Mouse (Mus musculus): ENCODE data around the gene Mlf2.
A peak's percentile ranks its signal among the peaks of the same experiment; 100 is the strongest.

Mlf2 gene

DNA sequence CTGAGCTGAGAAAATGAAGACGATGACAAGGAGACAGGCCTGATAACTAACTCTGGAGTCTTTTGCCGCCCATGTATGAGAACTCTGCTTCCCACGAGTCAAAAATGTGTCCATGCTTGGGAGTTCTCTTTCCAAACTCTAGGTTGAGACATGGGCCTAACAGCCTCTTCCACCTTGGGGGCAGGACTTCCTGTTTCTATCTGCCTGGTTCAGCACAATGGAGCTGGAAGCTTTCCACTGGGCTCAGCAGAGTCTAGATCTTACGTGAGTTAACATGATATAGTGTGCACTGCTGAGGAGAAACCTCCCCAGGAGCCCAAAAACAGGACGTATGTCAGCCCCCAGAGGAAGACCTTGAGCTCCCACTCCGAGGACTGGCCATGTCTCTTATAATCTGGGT, 18.0 kb upstream of the Mlf2 start:
- no peak for DNase-seq (ENCODE audit: low spot score)

DNA sequence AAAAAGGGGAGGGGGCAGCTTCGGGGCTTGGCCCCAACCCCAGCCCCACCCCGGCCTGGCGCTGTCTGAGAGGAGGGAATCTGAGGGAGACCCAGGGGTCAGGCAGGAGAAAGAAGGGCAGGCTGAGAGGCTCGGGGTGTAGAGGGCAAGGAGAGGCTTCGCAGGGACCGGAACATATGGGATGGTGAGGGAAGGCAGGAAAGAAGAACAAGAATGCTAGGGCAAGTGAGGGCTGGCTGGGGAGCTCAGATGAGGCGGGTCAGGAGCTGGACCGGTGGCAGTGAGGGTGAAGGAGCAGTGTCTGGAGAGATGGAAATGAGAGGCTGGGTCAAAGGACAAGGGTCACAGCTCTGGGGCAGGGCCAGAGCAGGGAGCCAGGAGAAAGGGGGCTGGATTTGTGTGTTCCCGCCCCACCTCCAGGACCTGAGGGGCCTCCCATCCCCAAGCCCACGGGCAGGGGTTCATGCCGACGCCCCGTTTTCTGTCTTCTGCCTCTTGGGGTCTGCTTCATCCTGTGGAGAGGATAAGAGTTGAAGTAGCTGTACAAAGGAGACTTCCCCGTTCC, 17.4 kb upstream of the Mlf2 start:
- DNase-seq (ENCODE audit: low spot score) = no peak

DNA sequence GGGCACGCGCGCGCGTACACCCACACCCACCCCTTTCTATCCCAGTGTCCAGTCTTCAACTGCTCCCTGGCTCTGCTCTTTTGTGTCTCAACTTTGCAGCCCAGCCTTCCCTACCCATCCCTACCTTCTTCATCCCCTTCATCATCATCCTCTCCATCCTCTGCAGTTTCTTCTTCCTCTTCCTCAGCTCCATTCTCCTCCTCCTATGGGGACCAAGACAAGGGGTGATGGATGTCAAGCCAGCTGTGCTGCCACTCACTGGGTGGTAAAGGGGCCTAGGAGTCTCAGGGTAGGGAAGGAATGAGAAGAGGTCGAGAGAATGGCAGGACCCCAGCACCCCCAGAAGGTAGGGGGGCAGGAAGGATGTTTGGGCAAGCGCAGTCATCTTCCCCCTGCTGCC, 16.7 kb upstream of the Mlf2 start:
- DNase-seq (ENCODE audit: low spot score) = no peak

DNA sequence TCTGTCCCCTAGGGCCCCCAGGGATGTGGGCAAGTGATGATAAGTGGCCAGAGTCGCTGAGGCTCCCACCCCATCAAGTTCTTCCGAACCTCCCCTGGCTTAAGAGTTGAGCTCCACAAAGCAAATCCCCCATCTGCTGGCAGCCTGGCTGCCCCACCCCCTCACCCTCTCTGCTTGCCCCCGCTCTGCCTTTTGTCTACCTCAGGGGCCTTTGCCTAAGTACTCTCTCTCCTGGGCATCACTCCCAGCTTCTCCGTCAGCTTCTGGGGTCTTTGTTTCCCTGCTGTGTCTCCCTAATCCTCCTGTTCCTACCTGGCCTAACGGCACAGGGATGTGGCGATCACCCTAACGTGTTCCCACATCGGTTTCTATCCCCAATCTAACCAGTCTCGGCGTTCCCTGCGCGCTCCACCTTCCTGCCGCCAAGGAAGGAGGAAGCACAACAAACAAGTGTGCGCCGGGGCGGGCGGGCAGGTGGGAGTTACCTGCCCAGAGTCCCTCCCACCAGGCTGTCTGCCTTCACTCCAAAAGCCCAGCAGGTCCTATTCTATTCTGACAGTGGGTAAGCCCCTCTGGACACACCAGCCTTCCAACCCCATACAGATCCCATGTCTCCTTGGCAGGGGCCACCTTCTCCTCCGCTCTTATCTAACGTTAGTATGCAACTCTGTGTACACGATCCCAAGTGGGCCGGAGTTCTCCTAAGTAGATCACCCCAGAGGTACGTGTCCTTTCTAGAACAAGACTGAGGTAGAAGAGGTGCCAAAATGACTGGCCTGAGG, 15.8 kb upstream of the Mlf2 start:
- DNase-seq (ENCODE audit: low spot score) = peak; percentile 43

DNA sequence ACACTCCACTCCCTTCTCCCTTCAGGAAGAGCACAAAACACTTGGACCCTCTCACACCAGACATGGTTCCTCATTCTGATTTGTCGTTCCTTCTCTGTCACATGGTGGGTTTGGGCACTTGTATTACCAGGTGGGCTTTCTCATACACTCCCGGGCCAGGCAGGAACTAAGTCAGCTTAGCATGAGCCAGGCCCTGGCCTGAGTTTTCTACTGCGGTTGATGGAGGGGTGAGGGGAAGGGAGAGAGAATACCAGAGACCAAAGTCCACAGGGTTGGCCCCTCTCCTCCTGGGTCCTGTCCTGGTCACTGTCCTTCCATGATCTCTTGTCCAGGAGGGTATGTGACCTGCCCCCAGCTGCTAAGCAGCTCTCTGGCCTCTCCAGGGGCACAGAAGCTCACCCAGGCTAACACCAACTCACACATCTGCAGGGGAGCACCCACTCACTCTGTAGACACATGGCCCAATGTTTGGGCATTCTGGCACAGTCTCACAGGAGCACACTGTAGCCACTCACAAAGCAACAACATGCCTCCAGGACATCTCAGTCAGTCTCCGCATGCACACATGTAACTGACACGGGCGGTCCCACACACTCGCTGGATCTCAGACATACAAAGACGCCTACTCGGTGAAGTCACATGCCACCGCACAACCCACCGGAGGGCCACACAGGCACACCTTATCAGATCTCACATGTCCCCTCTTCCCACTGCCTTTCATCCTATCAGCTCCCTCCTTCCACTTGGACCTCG, 15.1 kb upstream of the Mlf2 start:
- DNase-seq (ENCODE audit: low spot score) = peak; percentile 41

DNA sequence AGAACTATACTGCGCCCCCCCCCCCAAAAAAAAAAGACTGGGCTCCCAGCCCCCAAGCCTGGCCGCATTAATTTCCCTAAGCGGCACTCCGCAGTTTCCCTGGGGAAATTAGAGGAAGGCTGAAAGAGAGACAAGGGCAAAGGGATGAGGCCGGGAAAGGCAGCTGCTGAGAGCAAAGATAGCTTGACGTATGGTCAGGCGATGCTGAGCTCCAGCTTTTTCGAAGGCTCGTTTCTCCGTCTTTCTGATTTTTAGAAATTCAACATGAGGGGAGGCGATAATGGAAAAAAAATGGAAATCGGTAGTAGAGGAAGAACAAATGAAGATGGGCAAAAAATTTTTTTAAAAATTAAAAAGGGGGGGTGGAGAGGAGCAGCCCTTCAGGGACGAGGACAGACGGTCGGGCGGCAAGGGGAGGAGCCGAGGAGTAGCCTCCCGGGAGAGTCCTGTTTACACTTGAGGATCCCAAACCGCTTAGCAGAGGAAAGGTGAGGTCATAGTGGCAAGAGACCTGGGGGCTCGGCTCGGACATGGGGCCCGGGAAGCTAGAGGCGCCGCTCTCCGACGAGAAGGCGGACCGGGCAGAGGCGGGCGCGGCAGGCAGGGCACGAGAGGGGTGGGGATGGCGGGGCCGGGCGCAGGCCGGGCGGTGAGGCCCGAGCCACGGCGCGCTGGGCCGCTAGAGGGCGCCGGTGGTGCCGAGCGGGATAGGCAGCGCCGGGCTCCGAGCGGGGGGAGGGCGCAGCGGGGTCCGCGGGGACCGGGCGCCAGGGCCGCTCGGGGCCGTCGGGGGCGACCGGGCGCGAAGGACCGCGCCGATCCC, 14.3 kb upstream of the Mlf2 start:
- peak; percentile 85 for DNase-seq (ENCODE audit: low spot score)

DNA sequence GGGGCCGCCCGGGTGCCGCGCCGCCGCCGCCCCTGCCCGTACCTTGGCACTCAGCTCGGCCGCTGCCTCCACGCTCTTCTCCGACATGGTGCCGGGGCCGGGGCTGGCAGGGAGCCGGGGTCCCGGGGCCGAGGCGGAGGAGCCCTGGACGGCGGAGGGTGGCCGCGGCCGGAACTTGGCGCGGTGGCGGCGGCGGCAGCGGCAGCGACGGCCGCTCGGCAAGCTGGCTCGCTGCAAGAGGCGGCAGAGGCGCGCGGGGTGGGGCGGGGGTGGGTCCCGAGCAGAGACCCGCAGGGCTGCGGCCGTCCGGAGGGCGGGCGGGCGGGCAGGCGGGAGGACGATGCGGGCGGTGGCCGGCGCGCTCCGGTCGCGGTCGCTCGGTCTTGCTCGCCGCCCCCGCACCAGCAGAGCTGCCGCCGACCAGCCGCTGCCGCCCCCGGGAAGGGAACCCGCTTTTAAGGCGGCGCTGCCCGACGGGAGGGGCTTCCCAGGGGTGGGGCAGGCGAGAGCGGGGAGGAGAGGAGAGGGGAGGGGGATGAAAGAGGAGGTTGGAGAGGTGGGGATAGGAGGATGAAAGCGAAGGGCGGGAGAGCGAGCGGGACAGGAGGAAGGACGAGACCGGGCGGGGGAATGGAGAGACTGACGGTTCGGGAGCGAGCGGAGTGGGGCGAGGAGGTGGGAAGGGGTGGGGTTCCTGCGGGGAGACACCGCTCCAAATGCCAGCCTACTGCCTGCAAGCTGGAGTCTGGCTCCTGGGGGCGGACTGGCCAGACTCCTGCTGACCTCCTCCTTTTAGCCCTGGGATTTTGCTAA, 13.5 kb upstream of the Mlf2 start:
- peak; percentile 95 for DNase-seq (ENCODE audit: low spot score)

DNA sequence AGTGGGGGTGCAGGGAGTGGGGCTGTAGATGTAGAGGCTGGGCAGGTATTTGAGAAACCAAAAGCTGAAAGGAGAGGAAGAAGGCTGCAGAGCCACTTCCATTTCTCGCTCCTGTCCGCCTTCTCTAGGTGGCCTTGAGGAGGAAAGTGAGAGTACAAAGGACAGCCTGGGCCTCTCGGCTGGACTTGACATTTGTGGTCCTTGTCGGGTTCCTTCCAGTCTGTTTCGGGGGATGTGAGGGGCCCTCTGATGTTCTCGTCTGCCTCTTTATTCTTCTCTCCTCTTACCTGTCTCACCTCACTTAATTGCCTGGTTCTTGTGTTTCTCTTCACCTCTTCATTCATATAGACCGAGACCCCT, 12.9 kb upstream of the Mlf2 start:
- no peak for DNase-seq (ENCODE audit: low spot score)

DNA sequence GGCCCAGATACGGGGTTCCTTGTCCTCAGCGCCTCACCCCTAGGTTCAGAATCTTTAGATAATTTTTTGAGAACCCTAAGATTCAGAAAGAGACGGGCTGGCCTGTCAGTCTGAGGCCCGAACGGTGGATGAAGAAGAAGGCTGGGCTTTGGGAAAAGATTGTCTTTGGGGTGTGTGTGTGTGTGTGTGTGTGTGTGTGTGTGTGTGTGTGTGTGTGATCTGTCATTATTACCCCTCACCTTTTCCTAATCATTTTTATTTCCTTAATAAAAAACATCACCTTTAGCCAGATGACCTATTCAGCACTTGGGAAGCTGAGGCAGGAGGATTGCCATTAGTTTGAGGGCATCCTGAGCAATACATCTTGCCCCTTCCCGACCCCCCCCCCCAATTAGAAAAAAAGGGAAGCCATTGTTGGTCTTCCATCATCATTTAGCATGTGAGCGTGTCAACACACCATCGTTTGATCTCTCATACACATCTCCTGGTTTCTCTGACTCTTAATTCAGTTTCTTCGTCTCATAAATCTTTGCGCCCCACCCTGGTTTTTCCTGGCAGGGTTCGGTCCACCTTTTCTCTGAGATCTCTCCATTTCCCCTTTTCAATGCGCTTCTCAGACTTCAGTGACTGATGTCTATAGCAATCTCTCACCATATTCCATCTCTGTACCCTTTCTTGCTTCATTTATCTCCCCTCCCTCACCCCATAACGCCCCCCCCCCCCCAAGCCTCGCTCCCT, 12.1 kb upstream of the Mlf2 start:
- peak; percentile 45 for DNase-seq (ENCODE audit: low spot score)

DNA sequence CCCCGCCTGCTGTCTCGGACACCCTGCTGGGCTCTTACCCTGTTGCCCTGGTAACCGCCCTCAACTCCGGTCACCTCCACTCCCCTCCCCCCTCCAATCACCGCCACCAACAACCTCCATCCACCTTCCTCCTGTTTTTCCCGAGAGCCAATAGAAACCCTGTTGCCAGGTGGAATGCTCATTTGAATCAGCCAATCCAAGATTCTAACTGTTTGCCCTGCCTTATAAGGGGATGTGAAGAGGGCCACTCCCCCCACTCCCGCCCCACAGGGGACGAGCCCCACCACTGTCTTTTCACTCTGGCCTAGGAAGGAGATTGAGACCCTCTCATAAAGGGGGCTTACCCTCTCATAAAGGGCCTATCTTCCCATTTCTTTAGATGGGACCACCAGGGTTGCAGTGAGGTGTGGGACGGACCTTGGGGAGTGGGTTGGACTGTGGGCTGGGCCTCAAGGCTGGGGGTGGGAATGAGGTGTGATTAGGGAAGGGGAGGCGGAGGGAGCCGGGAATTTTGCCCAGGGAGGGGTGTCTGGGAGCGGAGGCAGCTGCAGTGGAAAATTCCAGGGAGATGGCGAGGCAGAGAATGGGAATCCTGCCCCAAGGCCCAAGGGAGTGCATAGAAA, 11.4 kb upstream of the Mlf2 start, which contains the start of gene Ptms:
Gene Ptms (minus strand): TSS at position 409 of the 623 bp plus-strand sequence.
- peak; percentile 95 for DNase-seq (ENCODE audit: low spot score)

DNA sequence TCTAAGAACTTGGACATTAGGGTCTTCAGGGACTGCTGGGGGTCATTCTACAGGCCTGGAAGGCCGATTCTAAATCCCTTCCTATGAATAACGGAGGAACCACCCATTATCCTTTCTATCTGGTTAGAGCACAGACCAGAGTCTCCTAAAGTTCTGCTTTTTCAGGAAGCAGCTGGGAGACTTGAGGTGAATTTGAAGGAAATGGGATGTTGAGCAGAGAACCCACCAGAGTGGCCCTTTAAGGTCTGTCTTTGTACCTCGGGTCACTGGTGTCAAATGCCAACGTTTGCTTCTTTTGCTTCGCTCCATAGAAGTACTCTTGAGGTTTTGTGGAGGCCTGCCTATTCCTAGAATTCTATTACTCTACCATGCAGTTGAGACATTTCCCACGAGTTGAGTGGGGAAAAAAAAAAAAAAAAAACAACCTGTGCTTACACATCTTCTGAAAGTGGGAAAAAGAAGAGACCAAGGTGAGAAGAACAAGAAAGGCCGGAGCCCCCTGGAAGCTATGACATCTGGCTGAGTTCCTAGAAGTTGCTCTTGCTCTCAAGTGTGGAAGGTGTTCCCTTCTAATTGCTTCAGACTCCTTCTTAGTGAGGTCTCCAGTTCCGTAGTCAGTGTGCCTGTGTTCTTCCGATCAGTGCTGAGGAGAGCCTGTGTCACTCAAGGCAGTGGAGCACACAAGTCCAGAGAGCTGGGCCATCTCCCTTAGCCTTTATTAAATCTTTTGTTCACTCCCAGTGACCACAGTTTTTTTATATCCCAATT, 10.7 kb upstream of the Mlf2 start:
- DNase-seq (ENCODE audit: low spot score) = no peak

DNA sequence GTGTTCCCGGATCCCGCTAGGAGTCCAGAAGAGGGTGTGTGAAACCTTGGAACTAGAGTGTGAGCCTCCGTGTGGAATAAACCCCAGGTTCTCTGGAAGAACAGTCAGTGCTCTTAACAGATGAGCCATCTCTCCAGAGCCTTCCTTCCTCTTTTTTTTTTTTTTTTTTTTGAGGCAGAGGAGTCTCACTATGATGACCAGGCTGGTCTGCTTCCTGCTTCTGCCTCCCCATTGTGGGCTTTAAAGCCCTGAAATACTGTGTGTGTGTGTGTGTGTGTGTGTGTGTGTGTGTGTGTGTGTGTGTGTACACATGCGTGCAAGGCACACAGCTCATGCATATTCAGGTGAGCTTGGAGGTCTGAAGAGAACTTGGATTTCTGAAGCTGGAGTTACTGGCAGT, 9.6 kb upstream of the Mlf2 start:
- DNase-seq (ENCODE audit: low spot score) = no peak

DNA sequence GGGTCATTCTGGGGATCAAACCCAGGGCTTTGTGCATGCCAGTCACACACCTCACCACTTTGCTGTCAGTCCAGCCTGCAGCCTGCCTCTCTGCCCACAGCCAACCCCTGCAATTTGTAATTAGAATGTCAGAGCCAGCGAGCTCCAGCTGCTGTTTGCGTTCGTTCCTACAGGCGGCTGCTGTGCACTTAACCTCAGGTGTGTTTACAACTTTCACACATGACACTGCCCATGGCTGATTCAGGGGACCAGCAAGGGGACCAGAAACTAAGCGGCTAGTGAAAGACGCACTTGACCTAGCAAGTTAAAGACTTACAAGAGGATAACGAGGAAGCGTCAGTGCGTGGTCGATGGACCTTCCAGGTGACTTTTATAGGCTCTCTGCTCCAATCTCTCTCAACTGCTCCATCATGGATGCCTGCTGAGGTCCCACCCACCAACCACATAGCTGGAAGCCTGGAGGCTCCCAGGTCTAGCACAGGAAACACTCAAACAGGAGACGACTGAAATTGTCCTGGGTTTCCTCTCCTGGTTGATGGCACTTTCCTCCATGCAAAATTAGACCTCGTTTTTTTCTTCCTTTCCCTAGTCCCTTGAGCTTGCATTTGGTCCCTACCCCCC, 5.9 kb upstream of the Mlf2 start:
- no peak for DNase-seq (ENCODE audit: low spot score)

DNA sequence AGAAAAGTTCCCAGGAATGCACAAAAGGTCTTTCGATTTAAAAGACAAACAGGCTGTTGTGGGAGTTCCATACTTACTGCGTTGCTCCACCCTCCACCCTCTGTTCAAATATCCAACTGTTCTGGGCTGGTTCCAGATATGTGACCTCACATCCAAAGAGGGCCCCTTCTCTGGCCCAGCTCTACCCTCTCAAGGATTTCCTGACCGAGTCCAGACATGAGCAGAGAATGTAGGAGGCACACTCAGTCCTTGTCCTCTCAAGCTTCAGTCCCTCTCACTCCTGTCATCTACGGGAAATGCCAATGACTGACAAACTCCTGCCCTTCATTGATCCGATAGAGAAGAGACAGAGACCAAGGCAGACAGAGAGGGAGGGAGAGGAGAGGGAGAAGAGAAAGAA, 5.2 kb upstream of the Mlf2 start:
- no peak for DNase-seq (ENCODE audit: low spot score)

DNA sequence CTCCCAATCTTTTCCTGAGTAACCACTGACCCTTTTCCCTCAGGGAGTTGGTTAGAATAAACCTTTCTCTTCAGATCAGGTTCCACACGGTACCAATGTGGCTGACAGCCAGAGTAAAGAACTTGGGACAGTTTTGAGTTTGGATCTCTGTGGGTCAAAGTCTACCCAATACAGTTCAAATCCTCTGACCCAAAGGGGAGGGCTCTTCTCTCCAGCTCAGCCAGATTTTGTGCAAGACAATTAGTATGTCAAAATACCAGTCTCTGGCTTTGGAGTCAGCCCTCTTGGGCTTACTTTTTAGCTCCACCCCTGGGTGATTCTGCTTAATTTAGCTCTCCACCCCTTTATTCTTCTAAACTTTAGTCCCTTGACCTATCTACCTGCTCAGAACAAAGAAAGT, 955 bp upstream of the Mlf2 start:
- DNase-seq (ENCODE audit: low spot score) = no peak

DNA sequence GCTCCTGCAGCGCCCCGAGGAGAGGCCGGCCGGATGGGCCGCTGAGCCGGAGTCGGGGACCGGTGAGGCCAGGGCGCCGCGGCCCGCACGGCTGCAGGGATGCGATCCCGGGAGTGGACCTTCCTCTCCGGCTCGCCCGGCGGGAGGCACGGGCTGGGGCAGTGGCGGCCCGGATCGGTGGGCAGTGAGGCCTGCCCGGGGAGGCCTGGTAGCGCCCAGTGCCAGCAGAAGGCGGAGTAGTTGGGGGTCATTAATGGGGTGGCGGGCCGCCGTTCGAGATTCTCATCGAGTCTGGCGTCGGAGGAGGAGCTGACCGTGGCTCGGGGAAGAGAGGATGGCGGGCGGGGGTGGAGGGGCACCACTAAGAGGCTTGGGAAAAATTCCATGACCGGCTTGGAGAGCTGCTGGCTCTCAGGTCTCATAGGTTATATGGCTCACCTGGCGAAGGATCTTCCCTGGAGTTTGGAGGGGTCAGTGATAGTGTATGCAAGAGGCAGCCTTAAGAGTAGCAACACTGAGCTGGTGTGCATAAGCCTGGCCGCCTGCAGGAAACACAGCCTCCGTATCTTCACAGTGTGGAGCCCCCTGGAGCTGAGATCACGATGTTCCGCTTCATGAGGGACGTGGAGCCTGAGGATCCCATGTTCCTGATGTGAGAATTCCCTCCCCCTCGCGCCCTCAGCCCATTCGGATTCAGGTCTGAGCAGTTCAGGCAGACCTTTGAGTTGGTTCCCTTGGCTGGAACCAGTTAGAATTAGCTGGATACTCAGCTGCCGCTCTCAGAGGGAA, 533 bp downstream of the Mlf2 start:
- DNase-seq (ENCODE audit: low spot score) = peak; percentile 62

DNA sequence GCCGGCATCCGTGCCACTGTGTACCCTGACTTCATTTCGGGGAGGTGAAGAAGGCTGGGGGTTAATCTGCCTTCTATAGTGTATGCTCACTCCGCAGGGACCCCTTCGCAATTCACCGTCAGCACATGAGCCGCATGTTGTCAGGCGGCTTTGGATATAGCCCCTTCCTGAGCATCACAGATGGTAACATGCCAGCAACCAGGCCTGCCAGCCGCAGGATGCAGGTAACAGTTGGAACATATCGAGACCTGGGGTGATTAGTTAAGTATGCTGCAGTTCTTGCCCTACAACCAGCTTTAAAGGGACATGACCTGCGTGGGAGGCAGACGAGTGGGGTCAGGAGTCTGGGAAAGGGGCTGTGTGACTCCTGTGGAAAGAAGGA, 1.1 kb downstream of the Mlf2 start:
- DNase-seq (ENCODE audit: low spot score) = no peak

DNA sequence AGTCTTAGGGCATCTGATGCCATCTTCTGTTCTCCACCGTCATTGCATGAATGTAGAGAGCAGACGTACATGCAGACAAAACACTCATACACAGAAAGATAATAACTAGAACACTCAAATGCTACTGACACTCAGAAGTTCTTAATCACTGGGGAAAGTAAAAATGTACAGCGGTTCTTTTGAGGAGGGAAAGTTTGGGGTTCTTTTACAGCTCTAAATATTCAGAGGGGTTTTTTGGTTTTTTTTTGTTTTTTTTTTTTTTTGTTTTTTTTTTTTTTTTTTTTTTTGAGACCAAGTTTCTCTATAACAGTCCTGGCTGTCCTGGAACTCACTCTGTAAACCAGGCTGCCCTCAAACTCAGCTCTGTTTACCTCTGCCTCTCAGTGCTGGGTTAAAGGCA, 1.9 kb downstream of the Mlf2 start:
- no peak for DNase-seq (ENCODE audit: low spot score)
